Mouse (Mus musculus) hindbrain, embryonic 16.5 days (tissue): Measurements from ENCODE around the gene Khk. TPM values are rescaled to one million over a fixed set of nuclear protein-coding genes. Genes with fewer than 3 reads are reported as not detected.

ENCODE experiments used
- ATAC-seq: fragments of 200-750 bp; cut with Nextera tagmentation; 2 replicates; pipeline ENCODE4 v1.8.0; 2017; ENCODE audit warnings: moderate TSS enrichment, moderate library complexity
- H3K27ac ChIP-seq: fragments of 300-500 bp; sonication (generic); 2 replicates; pipeline ENCODE4 v1.5.1; 2014; ENCODE audit warnings: low read depth, mild to moderate bottlenecking, control low read depth, low read length, moderate library complexity
- H3K27me3 ChIP-seq: fragments of 300-500 bp; sonication (generic); replicated peaks from 2 replicates; pipeline ENCODE4 v1.6.1; 2014; ENCODE audit warnings: low read length; ENCODE audit not compliant: control insufficient read depth, insufficient read depth
- H3K36me3 ChIP-seq: fragments of 300-500 bp; sonication (generic); 2 replicates; pipeline ENCODE4 v1.6.1; 2014; ENCODE audit warnings: mild to moderate bottlenecking, low read length, moderate library complexity, mixed read lengths; ENCODE audit not compliant: control insufficient read depth, insufficient read depth
- H3K4me1 ChIP-seq: fragments of 300-500 bp; sonication (generic); 2 replicates; pipeline ENCODE4 v1.6.1; 2014; ENCODE audit warnings: low read depth, low read length; ENCODE audit not compliant: control insufficient read depth, insufficient read depth
- H3K4me2 ChIP-seq: fragments of 300-500 bp; sonication (generic); 2 replicates; pipeline ENCODE4 v1.6.1; 2014; ENCODE audit warnings: mild to moderate bottlenecking, low read length, control low read depth, moderate library complexity
- H3K4me3 ChIP-seq: fragments of 300-500 bp; sonication (generic); 2 replicates; pipeline ENCODE4 v1.5.1; 2014; ENCODE audit warnings: mild to moderate bottlenecking, low read length, control low read depth, moderate library complexity
- H3K9ac ChIP-seq: fragments of 300-500 bp; sonication (generic); 2 replicates; pipeline ENCODE4 v1.6.1; 2014; ENCODE audit warnings: low read depth, mild to moderate bottlenecking, control low read depth, low read length, moderate library complexity
- H3K9me3 ChIP-seq: fragments of 300-500 bp; sonication (generic); 2 replicates; pipeline ENCODE4 v1.6.1; 2014; ENCODE audit warnings: mild to moderate bottlenecking, low read length, moderate library complexity; ENCODE audit not compliant: control insufficient read depth
- WGBS: fragments of 180-500 bp; shearing (Covaris S2); extraction: QIAGEN DNeasy Blood & Tissue Kit; methylation state at CpG from one replicate; pipeline ENCODE4 v1.1.7; 2014; 5-methylcytosine and 5-hydroxymethylcytosine counted together
- polyA plus RNA-seq: library from polyadenylated mRNA; unstranded; fragments of >200 nt; fragmentation: Nextera tagmentation; extraction: Ambion mirVana; gene quantifications from 2 replicates; pipeline ENCODE4 v1.2.1, GENCODE M21; 2015

Khk gene
- polyA plus RNA-seq, 1 experiment from 2014 or later, result 13.7 TPM

DNA sequence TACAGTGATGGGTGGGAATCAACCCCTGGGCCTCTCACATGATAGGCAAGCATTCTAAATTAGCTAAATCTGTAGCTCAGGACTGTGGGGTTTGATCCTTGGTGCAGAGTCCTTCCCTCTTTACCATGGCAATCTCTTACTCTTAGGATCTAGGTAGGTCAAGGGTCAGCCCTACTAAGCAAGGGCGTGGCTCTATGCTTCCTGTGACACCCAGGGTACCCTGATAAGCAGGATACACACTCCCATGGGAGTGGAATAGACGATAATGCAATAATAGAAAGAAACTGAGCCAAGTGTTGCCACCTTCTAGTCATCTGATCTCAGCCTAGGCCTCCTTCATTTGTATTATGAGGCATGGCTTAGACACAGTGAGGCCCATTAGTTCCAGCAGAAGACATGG, 48.2 kb downstream of the Khk start:
- Histone ChIP-seq H3K4me1 (no peaks in the 10 kb centered on the region), H3K9ac (no peak overlapping the region), H3K9me3 (no peaks in the 10 kb centered on the region), H3K27ac (no peak overlapping the region), H3K4me3 (no peak overlapping the region), H3K27me3 (no peaks in the 10 kb centered on the region), H3K36me3 (no peaks in the 10 kb centered on the region), H3K4me2 (no peak overlapping the region)
- 84% methylated on average over 2 of the region's 2 CpGs for WGBS
- ATAC-seq, result no peak

DNA sequence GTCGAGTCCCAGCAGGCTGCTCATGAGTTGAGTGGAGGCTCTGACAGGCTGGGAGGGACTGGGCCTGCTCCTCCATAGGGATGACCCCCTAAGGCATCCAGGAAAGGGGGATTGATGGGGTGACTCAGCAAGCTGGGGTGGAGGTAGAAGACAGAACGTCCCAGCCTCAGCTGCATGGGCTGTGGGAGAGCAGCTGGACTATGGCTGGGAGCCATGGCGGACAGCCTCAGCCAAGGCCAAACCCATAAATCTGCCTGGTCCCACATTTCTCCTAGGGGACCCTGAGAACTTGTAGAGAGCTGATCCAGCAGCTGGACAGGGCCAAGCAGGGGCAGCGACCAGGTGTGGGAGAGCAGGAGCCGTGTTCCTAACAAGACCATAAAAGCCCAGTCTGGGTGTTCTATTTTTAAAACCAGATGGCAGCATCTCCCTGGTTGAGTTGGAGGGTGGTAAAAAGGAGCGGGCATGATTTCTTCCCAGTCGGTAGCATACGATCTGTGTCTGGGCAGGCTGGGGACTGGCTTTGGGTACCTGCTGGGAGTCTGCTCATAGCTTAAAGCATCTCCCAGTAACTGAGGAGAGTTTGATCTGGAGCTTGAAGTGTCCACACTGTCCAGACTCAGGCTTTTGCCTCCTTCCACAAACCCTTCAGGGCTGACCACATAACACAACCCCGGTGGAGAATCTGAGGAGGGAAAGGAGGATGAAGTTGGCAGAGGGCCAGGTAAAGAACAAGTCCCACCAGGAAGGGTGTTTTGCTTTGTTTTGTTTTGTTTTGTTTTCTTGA, 53.8 kb downstream of the Khk start:
- Histone ChIP-seq H3K4me2 (no peak overlapping the region), H3K9ac (no peak overlapping the region), H3K27ac (no peak overlapping the region), H3K27me3 (no peaks in the 10 kb centered on the region), H3K36me3 (no peaks in the 10 kb centered on the region), H3K9me3 (no peaks in the 10 kb centered on the region), H3K4me1 (no peaks in the 10 kb centered on the region), H3K4me3 (no peak overlapping the region)
- 64% methylated on average over 9 of the region's 9 CpGs for WGBS
- ATAC-seq, result no peak

Other genes with a start within 250 kb of the Khk start
- gene Dpysl5, start 209.9 kb upstream of the Khk start, polyA plus RNA-seq, result 200 and 274 TPM in 2 replicates
- 151 and 153 TPM in 2 replicates for gene Mapre3, start 106.8 kb upstream of the Khk start, polyA plus RNA-seq
- 67.0 and 68.4 TPM in 2 replicates for gene Tmem214, start 53.4 kb upstream of the Khk start, polyA plus RNA-seq
- 19.1 and 23.1 TPM in 2 replicates for gene Agbl5, start 32.7 kb upstream of the Khk start, polyA plus RNA-seq
- gene Ost4, start 13.6 kb upstream of the Khk start, polyA plus RNA-seq, result 232 and 244 TPM in 2 replicates
- 16.3 and 24.6 TPM in 2 replicates for gene Emilin1, start 8.0 kb upstream of the Khk start, polyA plus RNA-seq
- gene Cgref1, start 24.2 kb downstream of the Khk start, polyA plus RNA-seq, result 77.3 and 89.1 TPM in 2 replicates
- 115 and 123 TPM in 2 replicates for gene Preb, start 38.9 kb downstream of the Khk start, polyA plus RNA-seq
- gene Tcf23, start 47.2 kb downstream of the Khk start, polyA plus RNA-seq, result not detected in 2 replicates
- 174 and 195 TPM in 2 replicates for gene Atraid, start 126.9 kb downstream of the Khk start, polyA plus RNA-seq
- gene Slc5a6, start 127.5 kb downstream of the Khk start, polyA plus RNA-seq, result 30.1 and 31.6 TPM in 2 replicates
- gene Cad, start 133.3 kb downstream of the Khk start, polyA plus RNA-seq, result 11.6 and 16.8 TPM in 2 replicates
- not detected in 2 replicates for gene Dnajc5g, start 184.9 kb downstream of the Khk start, polyA plus RNA-seq
- 44.3 and 52.7 TPM in 2 replicates for gene Slc30a3, start 186.8 kb downstream of the Khk start, polyA plus RNA-seq
- 1.00 TPM in 1 of 2 replicates, not detected in the other for gene Trim54, start 195.3 kb downstream of the Khk start, polyA plus RNA-seq
- not detected in 2 replicates for gene Ucn, start 217.4 kb downstream of the Khk start, polyA plus RNA-seq
- 56.1 and 61.1 TPM in 2 replicates for gene Mpv17, start 232.8 kb downstream of the Khk start, polyA plus RNA-seq